Mouse (Mus musculus) liver, embryonic 11.5 days (tissue): ENCODE measurements around the gene Olfr697. TPM values are rescaled to one million over a fixed set of nuclear protein-coding genes. Genes with fewer than 3 reads are reported as not detected.
"Not testable (repeated sequence)": the region's sequence is repeated elsewhere in the genome, so short reads cannot be mapped to it uniquely, and the experiment has no call there.

Experiments
- ATAC-seq: fragments of 200-750 bp; cut with Nextera tagmentation; replicated peaks from 2 replicates; pipeline ENCODE4 v1.8.0; 2017; ENCODE audit warnings: moderate number of reproducible peaks, mild to moderate bottlenecking, moderate TSS enrichment, moderate library complexity; ENCODE audit not compliant: low FRiP score
- DNase-seq: peaks from one replicate; pipeline ENCODE4 v3.0.0-alpha.2; 2017; ENCODE audit warnings: low spot score
- H3K27ac ChIP-seq: fragments of 300-500 bp; sonication (generic); 2 replicates; pipeline ENCODE4 v1.5.1; 2014; ENCODE audit warnings: mild to moderate bottlenecking, low read depth, low read length, control low read depth
- H3K27me3 ChIP-seq: fragments of 300-500 bp; sonication (generic); replicated peaks from 2 replicates; pipeline ENCODE4 v1.6.1; 2014; ENCODE audit warnings: low read length, mixed read lengths; ENCODE audit not compliant: control insufficient read depth, insufficient read depth
- H3K36me3 ChIP-seq: fragments of 300-500 bp; sonication (generic); 2 replicates; pipeline ENCODE4 v1.6.1; 2014; ENCODE audit warnings: mild to moderate bottlenecking, low read length, moderate library complexity, mixed read lengths; ENCODE audit not compliant: control insufficient read depth, insufficient read depth
- H3K4me1 ChIP-seq: fragments of 300-500 bp; sonication (generic); replicated peaks from 2 replicates; pipeline ENCODE4 v1.6.1; 2014; ENCODE audit warnings: low read length, mixed read lengths; ENCODE audit not compliant: control insufficient read depth, insufficient read depth
- H3K4me2 ChIP-seq: fragments of 300-500 bp; sonication (generic); 2 replicates; pipeline ENCODE4 v1.6.1; 2014; ENCODE audit warnings: mild to moderate bottlenecking, control low read depth, moderate library complexity
- H3K4me3 ChIP-seq: fragments of 300-500 bp; sonication (generic); 2 replicates; pipeline ENCODE4 v1.5.1; 2014; ENCODE audit warnings: low read depth, low read length, control low read depth
- H3K9ac ChIP-seq: fragments of 300-500 bp; sonication (generic); 2 replicates; pipeline ENCODE4 v1.6.1; 2014; ENCODE audit warnings: low read depth, low read length, control low read depth
- H3K9me3 ChIP-seq: fragments of 300-500 bp; sonication (generic); 2 replicates; pipeline ENCODE4 v1.6.1; 2016; ENCODE audit warnings: low read length, inconsistent platforms, mixed read lengths; ENCODE audit not compliant: control insufficient read depth
- WGBS: fragments of 180-500 bp; shearing (Covaris S2); extraction: QIAGEN DNeasy Blood & Tissue Kit; methylation state at CpG from one replicate; pipeline ENCODE4 v1.1.7; 2014; 5-methylcytosine and 5-hydroxymethylcytosine counted together
- polyA plus RNA-seq: library from polyadenylated mRNA; unstranded; fragments of >200 nt; fragmentation: Nextera tagmentation; extraction: Ambion mirVana; gene quantifications from 2 replicates; pipeline ENCODE4 v1.2.1, GENCODE M21; 2014

Gene Olfr697
- polyA plus RNA-seq: not detected in 2 replicates

DNA sequence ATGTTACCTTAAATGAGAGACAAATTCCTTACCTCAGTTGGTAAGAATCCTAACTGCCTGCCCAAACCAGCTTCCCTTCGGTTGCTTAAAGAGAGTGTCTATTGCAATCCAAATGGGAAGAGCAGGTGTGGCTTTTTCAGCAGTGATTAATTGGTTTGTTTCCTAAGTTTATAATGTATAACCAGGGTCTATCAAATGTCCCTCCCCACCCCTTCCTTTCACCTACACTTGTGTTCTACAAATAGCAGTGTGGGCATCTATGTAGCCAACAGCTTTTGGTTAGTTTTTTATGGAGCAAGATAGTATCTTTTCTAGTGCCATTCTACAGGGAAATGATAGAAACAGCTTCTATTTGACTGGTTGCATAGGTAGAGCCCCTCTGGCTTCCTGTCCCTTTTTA is at the start of gene Olfr697:
Gene Olfr697 (minus strand): TSS at position 101 of the 400 bp plus-strand sequence.
- H3K4me3 ChIP-seq: no peak within 1 kb of the TSS
- no peak for ATAC-seq
- H3K27ac ChIP-seq: no peak within 1 kb of the TSS
- no peak within 1 kb of the TSS for H3K9ac ChIP-seq
- H3K9me3 ChIP-seq: no peaks in the 10 kb centered on the region
- H3K4me2 ChIP-seq: no peak within 1 kb of the TSS
- H3K36me3 ChIP-seq: no peaks in the 10 kb centered on the region
- WGBS: 74% methylated on average over 1 of the region's 1 CpGs
- H3K4me1 ChIP-seq: no peaks in the 10 kb centered on the region
- H3K27me3 ChIP-seq: no peaks in the 10 kb centered on the region
- no peak for DNase-seq

DNA sequence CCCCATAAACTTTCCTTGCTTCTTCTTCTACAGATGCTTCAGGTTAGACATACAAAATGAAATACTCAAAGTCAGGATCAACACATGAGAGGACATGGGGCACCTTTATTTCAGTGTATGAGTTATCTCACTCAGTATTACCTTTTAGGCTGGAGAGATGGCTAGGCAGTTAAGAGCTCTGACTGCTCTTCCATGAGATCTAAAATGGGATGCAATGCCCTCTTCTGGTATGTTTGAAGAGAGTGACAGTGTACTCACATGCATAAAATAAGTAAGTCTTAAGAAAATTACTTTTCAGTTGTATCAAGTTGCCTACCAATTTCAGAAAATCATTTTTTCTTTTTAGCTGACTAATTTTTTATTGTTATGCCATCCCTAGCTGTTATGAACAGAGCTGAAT is 46.1 kb upstream of the Olfr697 start:
- Histone ChIP-seq H3K27ac (no peak overlapping the region), H3K36me3 (no peaks in the 10 kb centered on the region), H3K4me3 (no peak overlapping the region), H3K9me3 (no peaks in the 10 kb centered on the region), H3K27me3 (no peaks in the 10 kb centered on the region), H3K4me1 (no peaks in the 10 kb centered on the region), H3K4me2 (no peak overlapping the region), H3K9ac (no peak overlapping the region)
- ATAC-seq (no peak), DNase-seq (no peak)

DNA sequence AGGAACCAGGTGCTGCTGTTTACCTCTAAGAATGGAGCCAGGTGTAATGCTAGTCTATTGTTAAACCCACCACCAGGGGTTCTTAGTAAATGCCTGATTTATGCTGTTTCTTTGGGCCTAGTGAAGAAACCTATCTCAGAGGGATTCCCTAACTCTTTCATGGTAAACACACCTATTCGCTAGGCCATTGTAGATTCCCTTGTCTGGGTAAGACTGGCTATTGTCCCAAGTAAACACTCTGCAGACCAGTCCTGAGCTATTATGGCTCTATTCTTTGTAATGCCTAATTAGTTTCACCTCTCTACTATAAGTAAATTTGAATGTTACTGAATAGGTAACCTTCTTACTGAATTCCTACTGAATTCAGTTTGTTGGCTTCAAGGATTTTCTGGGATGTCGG is 18.8 kb upstream of the Olfr697 start:
- not testable (repeated sequence) for H3K4me1 ChIP-seq, ATAC-seq, H3K9ac ChIP-seq, H3K27ac ChIP-seq, H3K36me3 ChIP-seq, DNase-seq, H3K4me2 ChIP-seq, H3K27me3 ChIP-seq, H3K9me3 ChIP-seq, H3K4me3 ChIP-seq
- 93% methylated on average over 2 of the region's 2 CpGs for WGBS

DNA sequence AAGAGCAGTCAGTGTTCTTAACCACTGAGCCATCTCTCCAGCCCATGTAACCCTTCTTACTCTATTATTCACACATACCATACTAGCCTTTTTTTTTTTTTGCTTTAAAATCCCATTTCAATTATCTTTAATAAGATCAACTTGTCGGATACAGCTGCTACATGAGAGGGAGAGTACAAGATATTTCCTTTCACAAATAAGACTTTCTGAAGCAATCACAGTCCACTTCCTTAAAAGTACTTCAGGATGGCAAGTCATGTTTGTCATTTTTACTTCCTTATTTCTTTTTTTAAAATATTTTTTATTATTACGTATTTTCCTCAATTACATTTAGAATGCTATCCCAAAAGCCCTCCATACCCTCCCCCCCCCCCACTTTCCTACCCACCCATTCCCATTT is 16.6 kb upstream of the Olfr697 start:
- Histone ChIP-seq H3K27me3 (no peaks in the 10 kb centered on the region), H3K4me2 (no peak overlapping the region), H3K27ac (no peak overlapping the region), H3K9me3 (no peaks in the 10 kb centered on the region), H3K4me1 (no peaks in the 10 kb centered on the region), H3K36me3 (no peaks in the 10 kb centered on the region), H3K9ac (no peak overlapping the region), H3K4me3 (no peak overlapping the region)
- ATAC-seq: no peak
- WGBS: 84% methylated on average over 2 of the region's 2 CpGs
- DNase-seq: no peak

DNA sequence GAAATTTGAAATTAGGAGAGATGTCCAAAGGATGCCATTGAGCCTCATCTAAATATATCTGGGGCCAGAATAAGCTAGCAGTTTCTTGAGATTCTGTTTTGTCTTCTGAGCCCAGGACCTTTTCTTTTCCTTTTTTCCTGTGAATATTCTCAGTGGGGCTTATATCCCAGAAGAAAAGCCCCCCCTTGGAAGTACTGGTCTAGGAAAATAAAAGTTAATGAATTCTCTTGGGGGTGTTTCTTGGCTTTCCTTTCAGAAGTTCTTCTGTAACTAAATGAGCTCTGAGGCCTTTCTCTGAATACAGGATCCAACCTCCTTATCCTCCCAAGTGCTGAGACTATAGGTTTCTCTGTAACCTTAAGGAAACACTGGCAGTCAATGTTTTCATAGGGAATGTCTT is 13.1 kb upstream of the Olfr697 start, which contains the start of gene Olfr698:
Gene Olfr698 (minus strand): TSS at position 101 of the 400 bp plus-strand sequence.
- ATAC-seq (no peak), DNase-seq (no peak)
- H3K27me3 ChIP-seq: no peaks in the 10 kb centered on the region
- H3K9me3 ChIP-seq: no peaks in the 10 kb centered on the region
- H3K4me3 ChIP-seq: no peak within 1 kb of the TSS
- no peak within 1 kb of the TSS for H3K9ac ChIP-seq
- H3K27ac ChIP-seq: no peak within 1 kb of the TSS
- H3K4me2 ChIP-seq: no peak within 1 kb of the TSS
- no peaks in the 10 kb centered on the region for H3K4me1 ChIP-seq
- H3K36me3 ChIP-seq: no peaks in the 10 kb centered on the region

DNA sequence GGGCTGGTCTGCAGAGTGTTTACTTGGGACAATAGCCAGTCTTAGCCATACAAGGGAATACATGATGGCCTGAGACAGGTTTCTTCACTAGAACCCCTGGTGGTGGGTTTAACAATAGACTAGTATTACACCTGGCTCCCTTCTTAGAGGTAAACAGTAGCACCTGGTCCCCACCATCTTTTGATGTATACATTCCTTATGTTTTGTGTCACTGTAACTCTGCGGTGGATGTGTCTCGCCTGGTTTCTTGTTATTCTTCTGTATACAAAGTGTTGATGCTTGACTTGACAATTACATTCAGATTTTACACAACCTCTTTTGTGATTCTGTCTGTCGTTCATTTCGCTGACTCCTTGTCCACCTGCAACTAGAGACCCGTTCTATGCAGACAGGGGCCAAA is 3.6 kb upstream of the Olfr697 start:
- WGBS: 86% methylated on average over 5 of the region's 5 CpGs
- no peak for ATAC-seq
- no peak overlapping the region for H3K9ac ChIP-seq

DNA sequence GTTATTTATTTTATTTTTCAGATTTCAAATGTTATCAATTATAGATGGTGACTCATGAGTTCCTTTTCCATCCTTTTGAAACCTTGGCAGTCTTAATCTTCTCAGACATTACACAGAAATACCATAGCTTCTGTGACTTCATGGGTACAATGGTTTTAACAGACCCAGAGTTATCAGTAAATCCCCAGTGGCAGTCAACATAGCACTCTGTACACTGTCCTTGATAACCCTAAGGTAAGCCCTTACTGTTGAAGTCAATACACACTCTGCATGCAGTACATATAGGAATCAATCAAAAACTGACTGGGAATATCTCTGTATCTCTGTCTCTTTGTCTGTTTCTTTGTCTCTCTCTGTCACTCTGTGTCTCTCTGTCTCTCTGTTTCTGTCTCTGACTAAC is 5.2 kb downstream of the Olfr697 start:
- ATAC-seq: no peak
- H3K4me1 ChIP-seq: no peaks in the 10 kb centered on the region
- no peak for DNase-seq
- no peaks in the 10 kb centered on the region for H3K36me3 ChIP-seq
- H3K9ac ChIP-seq: no peak overlapping the region
- H3K4me2 ChIP-seq: no peak overlapping the region
- H3K27me3 ChIP-seq: no peaks in the 10 kb centered on the region
- H3K4me3 ChIP-seq: no peak overlapping the region
- H3K9me3 ChIP-seq: no peaks in the 10 kb centered on the region
- H3K27ac ChIP-seq: no peak overlapping the region

More for the DNA sequence above, 3.6 kb upstream of the Olfr697 start:
- H3K27me3 ChIP-seq: no peaks in the 10 kb centered on the region
- no peak overlapping the region for H3K4me2 ChIP-seq
- H3K4me1 ChIP-seq: no peaks in the 10 kb centered on the region
- no peak for DNase-seq
- no peak overlapping the region for H3K4me3 ChIP-seq
- H3K27ac ChIP-seq: no peak overlapping the region
- no peaks in the 10 kb centered on the region for H3K36me3 ChIP-seq
- H3K9me3 ChIP-seq: no peaks in the 10 kb centered on the region

DNA sequence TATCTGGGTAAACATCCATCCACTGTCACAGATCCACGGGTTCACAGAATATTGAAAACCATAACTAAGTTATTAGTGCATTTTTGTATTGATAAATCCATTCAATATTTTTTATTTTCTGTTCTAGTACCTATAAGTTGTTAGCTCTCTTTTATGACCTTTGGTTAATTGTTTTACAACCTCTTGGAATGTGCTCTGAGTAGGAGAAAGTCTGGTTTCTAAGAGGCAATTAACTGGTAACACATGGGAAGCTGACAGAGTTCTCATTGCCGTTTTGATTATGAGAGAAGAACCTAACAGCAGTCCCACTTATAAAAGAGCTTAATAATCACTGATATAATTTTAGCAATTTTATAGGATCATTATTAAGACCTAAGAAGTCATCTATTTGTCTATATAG is 8.5 kb downstream of the Olfr697 start:
- H3K9ac ChIP-seq: no peak overlapping the region
- ATAC-seq (no peak), DNase-seq (no peak)
- no peaks in the 10 kb centered on the region for H3K27me3 ChIP-seq
- H3K4me2 ChIP-seq: no peak overlapping the region
- WGBS: 59% methylated on average over 2 of the region's 2 CpGs
- no peaks in the 10 kb centered on the region for H3K36me3 ChIP-seq
- no peak overlapping the region for H3K4me3 ChIP-seq
- no peaks in the 10 kb centered on the region for H3K9me3 ChIP-seq
- H3K27ac ChIP-seq: no peak overlapping the region
- no peaks in the 10 kb centered on the region for H3K4me1 ChIP-seq

DNA sequence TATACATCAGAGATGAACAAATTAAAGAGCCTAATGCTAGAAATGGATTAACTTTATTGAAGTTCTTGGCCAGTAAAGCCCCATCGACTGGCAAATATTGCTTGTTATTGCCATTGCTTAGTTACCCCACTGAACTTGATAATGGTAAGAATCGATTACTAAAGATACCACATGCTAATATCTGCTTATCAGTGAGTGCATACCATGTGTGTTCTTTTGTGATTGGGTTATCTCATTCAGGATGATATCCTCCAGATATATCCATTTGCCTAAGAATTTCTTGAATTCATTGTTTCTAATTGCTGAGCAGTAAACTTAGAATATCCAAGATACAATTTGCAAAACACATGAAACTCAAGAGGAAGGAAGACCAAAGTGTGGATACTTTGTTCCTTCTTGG is 16.6 kb downstream of the Olfr697 start:
- not testable (repeated sequence) for H3K27me3 ChIP-seq, DNase-seq, H3K9ac ChIP-seq, H3K27ac ChIP-seq, H3K36me3 ChIP-seq, H3K4me1 ChIP-seq, H3K4me2 ChIP-seq, ATAC-seq, H3K9me3 ChIP-seq, H3K4me3 ChIP-seq
- WGBS: 73% methylated on average over 2 of the region's 2 CpGs
